Mouse (Mus musculus) testis, adult 2 months (tissue): Measurements from ENCODE around the gene Parp8.

Experiments used
- CTCF ChIP-seq: fragments of 200-500 bp; IDR thresholded peaks from 2 replicates; pipeline ENCODE4 v1.5.1; 2012; ENCODE audit warnings: low read depth, mild to moderate bottlenecking, inconsistent platforms, low read length, moderate library complexity; ENCODE audit not compliant: control insufficient read depth, insufficient read depth, insufficient replicate concordance
- POLR2A ChIP-seq: fragments of 200-500 bp; IDR thresholded peaks from 2 replicates; pipeline ENCODE4 v1.6.1; 2012; ENCODE audit warnings: low read depth, mild to moderate bottlenecking, inconsistent platforms, low read length, moderate library complexity; ENCODE audit not compliant: control insufficient read depth

GRCm38 (mm10) chr13:116908284-116908683 lies 117.1 kb downstream of the Parp8 start:
- TF ChIP-seq CTCF = no peak
- TF ChIP-seq POLR2A = no peak
